ENCODE assay signal across 7 mouse cellular contexts in the genomic region with DNA sequence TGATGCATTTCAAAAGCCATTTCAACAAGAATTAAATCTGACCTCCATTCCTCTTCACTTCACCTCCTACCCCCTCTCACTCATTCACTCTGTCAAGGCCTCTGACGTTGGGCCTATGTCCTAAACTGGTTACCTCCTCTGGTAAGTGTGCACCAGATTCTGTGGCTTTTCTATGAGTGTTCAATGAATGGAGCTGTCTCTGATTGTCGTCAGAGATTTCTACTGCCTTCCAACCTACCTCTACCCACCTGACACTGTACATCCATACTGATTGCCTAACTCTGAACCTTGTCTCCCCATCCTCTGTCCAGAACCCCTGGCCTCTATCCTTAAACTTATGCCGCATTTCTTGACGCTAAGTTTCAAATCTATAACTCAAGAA. TPM values are rescaled to one million over a fixed set of nuclear protein-coding genes. Genes with fewer than 3 reads are reported as not detected.
DNase-seq lines count a peak whose midpoint lies in the region; ATAC-seq and TF ChIP-seq lines count a peak whose summit lies in the region.

No protein-coding gene starts in this region.

- TF ChIP-seq POLR2A in testis, adult 2 months (IDR thresholded peaks at IDR 0.05; ENCODE audit: control insufficient read depth, low read depth, low read length) = no peak

- 19% methylated on average over 4 of the region's 4 CpGs for WGBS in forebrain, embryonic 12.5 days
- WGBS in liver, embryonic 12.5 days (ENCODE audit: insufficient replicate concordance) = 16% methylated on average over 4 of the region's 4 CpGs
- WGBS in stomach, postnatal 0 days = 15% methylated on average over 4 of the region's 4 CpGs

- TF ChIP-seq CTCF in testis, adult 2 months (IDR thresholded peaks at IDR 0.05; ENCODE audit: control insufficient read depth, insufficient read depth, insufficient replicate concordance, low read depth, low read length) = no peak
- TF ChIP-seq CTCF in stomach, postnatal 0 days (IDR thresholded peaks at IDR 0.05; ENCODE audit: low read depth) = no peak

- TF ChIP-seq EP300 in stomach, postnatal 0 days (optimal IDR thresholded peaks at IDR 0.05) = no peak

- no peaks in the 10 kb centered on the region for H3K9me3 ChIP-seq in forebrain, embryonic 12.5 days
- no peaks in the 10 kb centered on the region for H3K9me3 ChIP-seq in liver, embryonic 12.5 days (replicated peaks)
- no peaks in the 10 kb centered on the region for H3K9me3 ChIP-seq in stomach, postnatal 0 days (ENCODE audit: control insufficient read depth, low read length)

- ATAC-seq in forebrain, embryonic 12.5 days (ENCODE audit: low FRiP score) = peak; percentile 1; the same call in 1 of the 2 replicates
- ATAC-seq in liver, embryonic 12.5 days = 0 out of 2 replicates have a peak, but pooled peaks have one; percentile 0
- ATAC-seq in stomach, postnatal 0 days (ENCODE audit: low FRiP score, low TSS enrichment) = 0 out of 2 replicates have a peak, but pooled peaks have one; percentile 1

- no peak for DNase-seq in testis, postnatal 10 days (ENCODE audit: low spot score)
- no peak for DNase-seq in stomach, postnatal 0 days (ENCODE audit: low spot score)
- DNase-seq in cerebellum, postnatal 36 days = no peak
- DNase-seq in thymus, postnatal 10 days (ENCODE audit: low spot score in 2 of 2) = no peak

- H3K4me1 ChIP-seq in testis, adult 2 months (ENCODE audit: control insufficient read depth, insufficient read depth, low read length) = peaks cover 10% of the 10 kb centered on the region
- peaks cover 12% of the 10 kb centered on the region for H3K4me1 ChIP-seq in forebrain, embryonic 12.5 days
- peaks cover 32% of the 10 kb centered on the region for H3K4me1 ChIP-seq in liver, embryonic 12.5 days
- H3K4me1 ChIP-seq in stomach, postnatal 0 days (replicated peaks; ENCODE audit: control insufficient read depth, insufficient read depth) = no peaks in the 10 kb centered on the region; the same call in 1 of the 2 replicates

- peak overlapping the region; percentile 52 for H3K9ac ChIP-seq in forebrain, embryonic 12.5 days
- H3K9ac ChIP-seq in liver, embryonic 12.5 days = peak overlapping the region; percentile 64
- H3K9ac ChIP-seq in stomach, postnatal 0 days (ENCODE audit: low read length) = peak overlapping the region; percentile 68

- H3K36me3 ChIP-seq in testis, adult 2 months (ENCODE audit: control insufficient read depth, insufficient read depth, low read length) = no peaks in the 10 kb centered on the region
- H3K36me3 ChIP-seq in forebrain, embryonic 12.5 days (replicated peaks) = peaks cover 22% of the 10 kb centered on the region
- H3K36me3 ChIP-seq in liver, embryonic 12.5 days = peaks cover 31% of the 10 kb centered on the region
- peaks cover 6% of the 10 kb centered on the region; the same call in 1 of the 2 replicates for H3K36me3 ChIP-seq in stomach, postnatal 0 days (ENCODE audit: control insufficient read depth, insufficient read depth, low read length)

- H3K27ac ChIP-seq in testis, adult 2 months (ENCODE audit: control insufficient read depth, insufficient read depth, low read depth, low read length) = peak overlapping the region; percentile 54
- peak overlapping the region; percentile 95 for H3K27ac ChIP-seq in forebrain, embryonic 12.5 days
- peak overlapping the region; percentile 86 for H3K27ac ChIP-seq in liver, embryonic 12.5 days
- H3K27ac ChIP-seq in stomach, postnatal 0 days (replicated peaks) = peak overlapping the region; percentile 93

- H3K27me3 ChIP-seq in testis, adult 2 months (ENCODE audit: control insufficient read depth, insufficient read depth, low read length) = no peaks in the 10 kb centered on the region
- H3K27me3 ChIP-seq in forebrain, embryonic 12.5 days = no peaks in the 10 kb centered on the region
- H3K27me3 ChIP-seq in liver, embryonic 12.5 days (replicated peaks) = no peaks in the 10 kb centered on the region
- H3K27me3 ChIP-seq in stomach, postnatal 0 days (ENCODE audit: control insufficient read depth, insufficient read depth, low read length) = no peaks in the 10 kb centered on the region

- peak overlapping the region; percentile 93 for H3K4me3 ChIP-seq in testis, adult 2 months (ENCODE audit: control insufficient read depth, low read depth, low read length)
- H3K4me3 ChIP-seq in forebrain, embryonic 12.5 days (replicated peaks) = peak overlapping the region; percentile 72
- peak overlapping the region; percentile 74 for H3K4me3 ChIP-seq in liver, embryonic 12.5 days
- peak overlapping the region; percentile 72 for H3K4me3 ChIP-seq in stomach, postnatal 0 days (ENCODE audit: low read depth, low read length)

- peak overlapping the region; percentile 58 for H3K4me2 ChIP-seq in forebrain, embryonic 12.5 days
- peak overlapping the region; percentile 81 for H3K4me2 ChIP-seq in liver, embryonic 12.5 days
- H3K4me2 ChIP-seq in stomach, postnatal 0 days (replicated peaks; ENCODE audit: low read depth) = peak overlapping the region; percentile 55

RNA-seq across cellular contexts. Expression of a gene that starts 0.8 kb away (rescaled TPM):
- 64.5 and 65.1 TPM in 2 replicates for polyA plus RNA-seq in testis, adult 2 months (2012; rRNA removed)
- 69.4 and 70.4 TPM in 2 replicates for polyA plus RNA-seq in forebrain, embryonic 12.5 days (2016; fragmentation: Nextera tagmentation; extraction: Ambion mirVana)
- polyA plus RNA-seq in liver, embryonic 12.5 days (2016; fragmentation: Nextera tagmentation; extraction: Ambion mirVana) = 32.4 TPM in 2 replicates
- polyA plus RNA-seq in stomach, postnatal 0 days (2015; fragmentation: Nextera tagmentation; extraction: Ambion mirVana) = 70.7 and 72.2 TPM in 2 replicates

RNA-seq across cellular contexts. Expression of a gene that starts 3.0 kb away (rescaled TPM):
- polyA plus RNA-seq in testis, adult 2 months (2012; rRNA removed) = not detected in 2 replicates
- 0.59 TPM in 1 of 2 replicates, not detected in the other for polyA plus RNA-seq in forebrain, embryonic 12.5 days (2016; fragmentation: Nextera tagmentation; extraction: Ambion mirVana)
- 0.24 TPM in 1 of 2 replicates, not detected in the other for polyA plus RNA-seq in liver, embryonic 12.5 days (2016; fragmentation: Nextera tagmentation; extraction: Ambion mirVana)
- polyA plus RNA-seq in stomach, postnatal 0 days (2015; fragmentation: Nextera tagmentation; extraction: Ambion mirVana) = not detected in 2 replicates

RNA-seq across cellular contexts. Expression of a gene that starts 3.0 kb away (rescaled TPM):
- 6.9 and 7.8 TPM in 2 replicates for polyA plus RNA-seq in testis, adult 2 months (2012; rRNA removed)
- 9.0 and 11.7 TPM in 2 replicates for polyA plus RNA-seq in forebrain, embryonic 12.5 days (2016; fragmentation: Nextera tagmentation; extraction: Ambion mirVana)
- polyA plus RNA-seq in liver, embryonic 12.5 days (2016; fragmentation: Nextera tagmentation; extraction: Ambion mirVana) = 0.29 and 0.45 TPM in 2 replicates
- polyA plus RNA-seq in stomach, postnatal 0 days (2015; fragmentation: Nextera tagmentation; extraction: Ambion mirVana) = 7.3 and 8.7 TPM in 2 replicates

RNA-seq across cellular contexts. Expression of a gene that starts 11.3 kb away (rescaled TPM):
- 622 and 747 TPM in 2 replicates for polyA plus RNA-seq in testis, adult 2 months (2012; rRNA removed)
- 89.9 and 92.2 TPM in 2 replicates for polyA plus RNA-seq in forebrain, embryonic 12.5 days (2016; fragmentation: Nextera tagmentation; extraction: Ambion mirVana)
- polyA plus RNA-seq in liver, embryonic 12.5 days (2016; fragmentation: Nextera tagmentation; extraction: Ambion mirVana) = 39.9 and 41.9 TPM in 2 replicates
- 51.0 and 53.4 TPM in 2 replicates for polyA plus RNA-seq in stomach, postnatal 0 days (2015; fragmentation: Nextera tagmentation; extraction: Ambion mirVana)

RNA-seq across cellular contexts. Expression of a gene that starts 17.6 kb away (rescaled TPM):
- 44.3 TPM in 2 replicates for polyA plus RNA-seq in testis, adult 2 months (2012; rRNA removed)
- 3.9 and 4.1 TPM in 2 replicates for polyA plus RNA-seq in forebrain, embryonic 12.5 days (2016; fragmentation: Nextera tagmentation; extraction: Ambion mirVana)
- 1.5 TPM in 2 replicates for polyA plus RNA-seq in liver, embryonic 12.5 days (2016; fragmentation: Nextera tagmentation; extraction: Ambion mirVana)
- 1.7 and 1.8 TPM in 2 replicates for polyA plus RNA-seq in stomach, postnatal 0 days (2015; fragmentation: Nextera tagmentation; extraction: Ambion mirVana)
